Mouse (Mus musculus): ENCODE measurements around the gene Rab11fip4. TPM values are rescaled to one million over a fixed set of nuclear protein-coding genes. Genes with fewer than 3 reads are reported as not detected.
A peak's percentile ranks its signal among the peaks of the same experiment; 100 is the strongest.
"Not testable (repeated sequence)": the region's sequence is repeated elsewhere in the genome, so short reads cannot be mapped to it uniquely, and the experiment has no call there.

Gene Rab11fip4
- polyA plus RNA-seq, 1 experiment from 2014 or later: 7.7 TPM

DNA sequence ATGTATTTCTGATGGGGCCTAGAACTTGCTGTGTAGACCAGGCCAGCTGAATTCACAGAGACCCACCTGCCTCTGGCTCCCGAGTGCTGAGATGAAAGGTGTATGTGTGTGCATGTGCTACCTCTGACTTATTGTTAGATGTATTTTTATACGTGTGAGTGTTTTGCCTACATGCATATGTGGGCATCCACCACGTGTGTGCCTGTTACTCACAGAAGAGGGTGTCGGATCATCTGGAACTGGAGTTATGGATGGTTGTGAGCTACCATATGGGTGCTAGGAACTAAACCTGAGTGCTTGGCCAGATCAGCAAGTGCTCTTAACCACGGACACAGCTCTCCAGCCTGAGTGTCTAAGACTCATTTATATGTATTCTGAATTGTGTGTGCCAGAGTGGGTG is 90.2 kb downstream of the Rab11fip4 start:
- peaks cover 26% of the 10 kb centered on the region for H3K36me3 ChIP-seq
- no peak overlapping the region for H3K4me3 ChIP-seq
- H3K4me2 ChIP-seq: no peak overlapping the region
- 83% methylated on average over 5 of the region's 5 CpGs for WGBS
- no peaks in the 10 kb centered on the region for H3K27me3 ChIP-seq
- ATAC-seq (ENCODE audit: insufficient number of reproducible peaks, insufficient read depth, low FRiP score, low TSS enrichment, low read depth): no peak
- H3K9me3 ChIP-seq: no peaks in the 10 kb centered on the region
- no peak overlapping the region for H3K27ac ChIP-seq
- no peak overlapping the region for H3K9ac ChIP-seq
- peaks cover 8% of the 10 kb centered on the region for H3K4me1 ChIP-seq

DNA sequence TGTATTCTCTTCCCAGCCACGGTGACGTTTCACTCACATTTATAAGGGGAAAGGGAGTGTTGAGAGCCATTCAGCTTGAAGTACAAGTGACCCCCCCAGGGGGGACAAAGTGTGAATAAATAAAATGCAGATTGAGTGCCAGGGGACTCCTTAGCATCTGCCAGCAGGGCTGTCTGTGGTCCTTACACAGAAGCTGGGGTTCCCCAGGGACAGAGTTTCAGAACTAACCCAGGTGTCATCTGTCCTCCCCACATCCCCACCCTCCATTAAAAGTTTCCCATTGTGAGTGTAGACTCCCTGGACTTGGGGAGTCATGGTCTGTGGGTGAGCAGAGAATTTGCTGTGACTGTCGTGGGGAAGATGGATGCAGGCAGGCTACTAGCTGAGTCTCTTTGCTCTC is 90.8 kb downstream of the Rab11fip4 start:
- Histone ChIP-seq H3K4me2 (no peak overlapping the region), H3K9ac (no peak overlapping the region), H3K9me3 (no peaks in the 10 kb centered on the region), H3K36me3 (peaks cover 26% of the 10 kb centered on the region), H3K4me1 (0 out of 2 replicates have a peak, but pooled peaks cover 4% of the 10 kb centered on the region), H3K27me3 (no peaks in the 10 kb centered on the region), H3K27ac (no peak overlapping the region), H3K4me3 (no peak overlapping the region)
- no peak for ATAC-seq (ENCODE audit: insufficient number of reproducible peaks, insufficient read depth, low FRiP score, low TSS enrichment, low read depth)
- WGBS: 71% methylated on average over 3 of the region's 3 CpGs

DNA sequence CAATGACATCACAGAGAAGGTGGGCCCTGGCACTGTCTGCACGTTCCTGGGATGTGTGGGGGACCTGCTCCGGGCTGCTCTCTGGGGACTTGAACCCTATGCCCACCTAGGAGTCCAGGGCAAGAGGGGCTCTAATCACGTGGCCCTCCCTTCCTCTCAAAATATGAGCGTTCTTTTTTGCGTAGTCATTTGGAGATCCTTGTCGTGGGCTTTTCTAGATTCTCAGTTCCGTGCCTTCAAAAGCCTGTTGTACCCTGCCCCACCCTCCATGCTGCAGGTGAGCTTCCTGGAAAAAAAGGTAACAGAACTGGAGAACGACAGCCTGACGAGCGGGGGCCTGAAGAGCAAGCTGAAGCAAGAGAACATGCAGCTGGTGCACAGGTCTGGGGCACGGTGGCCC is 94.1 kb downstream of the Rab11fip4 start:
- Histone ChIP-seq H3K9me3 (no peaks in the 10 kb centered on the region), H3K9ac (no peak overlapping the region), H3K4me3 (no peak overlapping the region), H3K36me3 (peaks cover 42% of the 10 kb centered on the region), H3K27me3 (no peaks in the 10 kb centered on the region), H3K4me1 (no peaks in the 10 kb centered on the region), H3K27ac (no peak overlapping the region), H3K4me2 (no peak overlapping the region)
- ATAC-seq (ENCODE audit: insufficient number of reproducible peaks, insufficient read depth, low FRiP score, low TSS enrichment, low read depth): no peak
- 85% methylated on average over 11 of the region's 11 CpGs for WGBS

DNA sequence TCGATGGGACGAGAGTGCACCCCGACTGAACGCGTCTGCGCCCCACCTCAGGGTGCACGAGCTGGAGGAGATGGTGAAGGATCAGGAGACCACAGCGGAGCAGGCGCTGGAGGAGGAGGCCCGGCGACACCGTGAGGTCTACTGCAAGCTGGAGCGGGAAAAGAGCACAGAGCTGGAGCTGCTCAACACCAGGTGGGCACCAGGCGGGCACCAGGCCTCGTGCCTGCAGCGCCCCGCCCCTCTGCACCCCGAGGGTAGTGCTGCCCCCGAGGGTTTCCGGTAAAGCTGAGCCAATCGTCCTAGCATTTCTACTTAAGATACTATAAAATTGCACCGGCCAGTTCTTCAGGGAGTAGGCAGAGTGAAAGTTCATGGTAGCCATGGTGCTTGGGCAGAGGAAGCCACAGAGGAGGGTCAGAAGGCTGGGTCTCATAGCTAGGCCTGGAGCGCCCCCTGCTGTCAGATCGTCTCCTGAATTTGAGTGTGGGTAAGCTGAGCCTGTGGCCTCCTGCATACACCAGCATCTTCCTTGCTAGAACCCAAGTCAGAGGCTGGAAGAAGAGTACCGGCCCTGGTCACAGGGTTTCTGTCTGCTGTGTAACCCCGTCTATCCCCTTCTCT is 95.6 kb downstream of the Rab11fip4 start:
- Histone ChIP-seq H3K4me3 (no peak overlapping the region), H3K27ac (no peak overlapping the region), H3K36me3 (peaks cover 49% of the 10 kb centered on the region), H3K9ac (no peak overlapping the region), H3K27me3 (no peaks in the 10 kb centered on the region), H3K9me3 (no peaks in the 10 kb centered on the region), H3K4me1 (no peaks in the 10 kb centered on the region), H3K4me2 (no peak overlapping the region)
- ATAC-seq (ENCODE audit: insufficient number of reproducible peaks, insufficient read depth, low FRiP score, low TSS enrichment, low read depth): no peak
- 63% methylated on average over 26 of the region's 26 CpGs for WGBS

DNA sequence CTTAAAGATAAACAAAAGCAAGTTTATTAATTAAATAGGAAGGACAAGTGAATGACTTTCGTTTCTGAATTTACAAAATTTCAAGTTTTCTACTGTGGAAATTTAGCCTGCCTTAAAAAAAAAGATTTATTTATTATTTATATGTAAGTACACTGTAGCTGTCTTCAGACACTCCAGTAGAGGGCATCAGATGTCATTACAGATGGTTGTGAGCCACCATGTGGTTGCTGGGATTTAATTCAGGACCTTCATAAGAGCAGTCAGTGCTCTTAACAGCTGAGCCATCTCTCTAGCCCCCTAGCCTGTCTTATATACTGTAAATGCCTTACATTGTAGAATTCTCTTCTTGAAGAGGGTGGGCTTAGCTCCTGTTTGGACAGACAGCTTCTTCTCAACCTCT is 98.9 kb downstream of the Rab11fip4 start:
- WGBS: 88% methylated on average over 1 of the region's 1 CpGs
- Histone ChIP-seq H3K9ac (no peak overlapping the region), H3K9me3 (no peaks in the 10 kb centered on the region), H3K4me1 (no peaks in the 10 kb centered on the region), H3K27me3 (no peaks in the 10 kb centered on the region), H3K4me3 (no peak overlapping the region), H3K27ac (no peak overlapping the region), H3K36me3 (peaks cover 63% of the 10 kb centered on the region), H3K4me2 (no peak overlapping the region)
- no peak for ATAC-seq (ENCODE audit: insufficient number of reproducible peaks, insufficient read depth, low FRiP score, low TSS enrichment, low read depth)

DNA sequence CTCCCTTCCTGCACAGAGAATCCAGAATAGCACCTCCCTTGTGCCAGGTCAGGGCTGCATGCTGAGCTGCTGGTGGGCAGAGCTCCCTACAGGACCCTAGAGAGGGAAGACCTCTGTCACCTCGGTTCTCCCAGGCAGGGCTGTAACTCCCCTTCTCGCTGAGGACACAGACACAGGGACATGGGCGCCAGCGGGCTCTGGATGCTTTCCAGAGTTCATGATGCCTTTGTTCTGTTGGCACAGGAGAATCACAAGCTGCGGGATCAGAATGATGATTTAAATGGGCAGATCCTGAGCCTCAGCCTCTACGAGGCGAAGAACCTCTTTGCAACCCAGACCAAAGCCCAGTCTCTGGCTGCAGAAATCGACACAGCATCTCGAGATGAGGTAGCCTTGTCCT is 100.5 kb downstream of the Rab11fip4 start:
- Histone ChIP-seq H3K36me3 (peaks cover 58% of the 10 kb centered on the region), H3K9ac (no peak overlapping the region), H3K27ac (no peak overlapping the region), H3K4me3 (no peak overlapping the region), H3K27me3 (no peaks in the 10 kb centered on the region), H3K4me2 (no peak overlapping the region), H3K4me1 (peaks cover 4% of the 10 kb centered on the region), H3K9me3 (no peaks in the 10 kb centered on the region)
- WGBS: 90% methylated on average over 9 of the region's 9 CpGs
- no peak for ATAC-seq (ENCODE audit: insufficient number of reproducible peaks, insufficient read depth, low FRiP score, low TSS enrichment, low read depth)

DNA sequence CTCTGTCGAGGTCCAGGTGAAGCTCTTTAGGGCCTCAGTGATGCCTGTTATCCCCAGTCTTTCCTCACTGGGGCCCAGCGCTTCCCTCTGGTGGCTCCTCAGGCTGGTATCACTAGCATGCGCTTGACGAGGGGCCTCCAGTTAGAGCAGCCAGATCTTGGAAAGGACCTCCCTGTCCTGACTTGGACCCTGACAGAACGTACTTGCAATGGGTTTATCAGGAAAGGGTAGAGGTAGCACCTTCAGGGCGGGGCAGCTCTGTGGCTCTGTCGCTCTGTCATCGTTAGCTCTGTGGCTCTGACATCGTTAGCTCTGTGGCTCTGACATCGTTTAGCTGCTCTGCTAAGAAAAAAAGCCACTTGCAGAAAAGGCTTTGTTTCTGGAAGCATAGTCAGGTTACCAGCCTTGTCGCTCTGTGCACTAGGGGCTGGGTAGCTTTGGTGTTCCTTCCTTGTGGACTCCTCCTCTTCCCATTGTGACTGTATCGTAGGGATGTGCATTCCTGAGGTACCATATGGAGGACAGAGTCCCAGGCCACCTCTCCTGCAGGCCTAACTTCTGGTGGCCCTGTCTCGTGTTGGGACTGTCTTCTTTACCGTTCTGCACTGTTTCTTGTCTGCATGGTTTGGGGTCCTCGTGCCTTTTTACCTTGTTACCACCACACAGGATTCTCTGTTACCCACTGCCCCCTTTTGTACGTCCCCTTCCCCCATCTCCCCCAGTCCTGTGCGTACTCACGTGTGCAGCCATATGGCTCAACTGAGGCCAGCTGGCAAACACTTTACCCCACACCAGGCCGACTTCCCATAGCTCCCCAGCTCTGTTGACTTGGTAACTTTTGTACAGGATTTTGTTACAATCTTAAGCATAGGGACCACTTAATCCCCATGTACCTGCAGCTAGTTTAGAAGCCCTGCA is 105.6 kb downstream of the Rab11fip4 start:
- Histone ChIP-seq H3K36me3 (peaks cover 42% of the 10 kb centered on the region), H3K4me2 (no peak overlapping the region), H3K27me3 (no peaks in the 10 kb centered on the region), H3K9ac (no peak overlapping the region), H3K9me3 (no peaks in the 10 kb centered on the region), H3K4me3 (no peak overlapping the region), H3K4me1 (peaks cover 20% of the 10 kb centered on the region), H3K27ac (peak overlapping the region; percentile 74)
- no peak for ATAC-seq (ENCODE audit: insufficient number of reproducible peaks, insufficient read depth, low FRiP score, low TSS enrichment, low read depth)
- WGBS: 51% methylated on average over 19 of the region's 19 CpGs

DNA sequence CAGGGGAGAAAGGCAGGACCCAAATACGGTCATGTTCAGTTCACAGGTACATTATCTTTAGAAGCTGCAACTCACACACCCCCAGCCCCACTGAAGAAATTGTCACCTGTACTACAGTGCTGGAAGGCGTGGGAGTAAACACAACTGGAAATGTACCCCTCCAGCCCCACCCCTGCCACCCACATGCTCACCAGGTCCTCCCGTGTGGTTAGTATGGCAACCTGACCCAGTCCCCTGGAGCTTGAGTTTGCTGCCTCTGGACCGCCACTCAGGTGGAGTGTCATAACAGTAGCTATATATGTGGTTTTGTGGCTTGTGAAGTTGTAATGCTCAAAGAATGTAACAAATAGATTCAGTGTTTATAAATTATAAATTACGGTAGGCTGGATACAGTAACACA is 107.1 kb downstream of the Rab11fip4 start:
- no peak for ATAC-seq (ENCODE audit: insufficient number of reproducible peaks, insufficient read depth, low FRiP score, low TSS enrichment, low read depth)
- H3K36me3 ChIP-seq: peaks cover 30% of the 10 kb centered on the region
- WGBS: 77% methylated on average over 5 of the region's 5 CpGs
- H3K9me3 ChIP-seq: no peaks in the 10 kb centered on the region
- H3K4me1 ChIP-seq: peaks cover 34% of the 10 kb centered on the region
- no peaks in the 10 kb centered on the region for H3K27me3 ChIP-seq
- H3K4me2 ChIP-seq: no peak overlapping the region
- no peak overlapping the region for H3K4me3 ChIP-seq
- H3K27ac ChIP-seq: peak overlapping the region; percentile 74; the same call in 1 of the 2 replicates
- H3K9ac ChIP-seq: no peak overlapping the region

DNA sequence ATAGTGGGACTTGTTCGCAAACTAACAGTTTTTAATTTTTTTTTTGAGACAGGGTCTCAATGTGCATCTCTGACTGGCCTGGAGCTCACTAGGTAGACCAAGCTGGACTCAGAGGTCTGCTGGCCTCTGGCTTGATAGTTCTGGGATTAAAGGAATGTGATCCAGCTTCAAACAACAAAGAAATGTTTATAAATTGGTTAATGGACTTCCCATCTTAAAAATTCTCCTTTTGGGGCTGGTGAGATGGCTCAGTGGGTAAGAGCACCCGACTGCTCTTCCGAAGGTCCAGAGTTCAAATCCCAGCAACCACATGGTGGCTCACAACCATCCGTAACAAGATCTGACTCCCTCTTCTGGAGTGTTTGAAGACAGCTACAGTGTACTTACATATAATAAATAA is 107.5 kb downstream of the Rab11fip4 start:
- H3K27me3 ChIP-seq; H3K4me3 ChIP-seq; H3K9me3 ChIP-seq; H3K4me2 ChIP-seq; H3K27ac ChIP-seq; H3K9ac ChIP-seq; ATAC-seq (ENCODE audit: insufficient number of reproducible peaks, insufficient read depth, low FRiP score, low TSS enrichment, low read depth): not testable (repeated sequence)
- WGBS: 86% methylated on average over 4 of the region's 4 CpGs
- Histone ChIP-seq H3K36me3 (peaks cover 25% of the 10 kb centered on the region), H3K4me1 (peaks cover 39% of the 10 kb centered on the region)

DNA sequence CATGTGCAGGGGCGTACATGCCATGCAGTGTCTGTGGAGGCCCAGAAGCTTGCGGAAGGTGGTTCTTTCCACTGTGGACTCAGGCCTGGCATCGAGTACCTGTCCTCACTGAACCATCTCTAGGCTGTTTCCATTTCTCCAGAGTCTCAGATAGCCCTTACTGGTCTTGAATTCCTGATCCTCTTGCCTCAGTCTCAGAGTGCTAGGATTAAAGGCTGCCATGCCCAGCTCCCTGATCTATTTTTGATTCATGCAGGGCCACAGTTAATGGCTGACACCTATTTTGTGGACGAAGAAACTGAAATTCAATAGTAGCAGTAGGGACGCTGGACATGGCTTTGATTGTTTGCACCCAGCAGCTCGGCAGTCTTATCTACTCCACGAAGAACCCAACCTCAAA is 110.5 kb downstream of the Rab11fip4 start:
- ATAC-seq (ENCODE audit: insufficient number of reproducible peaks, insufficient read depth, low FRiP score, low TSS enrichment, low read depth): no peak
- WGBS: 82% methylated on average over 7 of the region's 7 CpGs
- peaks cover 17% of the 10 kb centered on the region for H3K36me3 ChIP-seq
- H3K9me3 ChIP-seq: no peaks in the 10 kb centered on the region
- no peaks in the 10 kb centered on the region for H3K27me3 ChIP-seq
- no peak overlapping the region for H3K4me3 ChIP-seq
- peaks cover 46% of the 10 kb centered on the region for H3K4me1 ChIP-seq
- H3K27ac ChIP-seq: no peak overlapping the region
- H3K9ac ChIP-seq: peak overlapping the region; percentile 7; the same call in 1 of the 2 replicates
- no peak overlapping the region for H3K4me2 ChIP-seq

DNA sequence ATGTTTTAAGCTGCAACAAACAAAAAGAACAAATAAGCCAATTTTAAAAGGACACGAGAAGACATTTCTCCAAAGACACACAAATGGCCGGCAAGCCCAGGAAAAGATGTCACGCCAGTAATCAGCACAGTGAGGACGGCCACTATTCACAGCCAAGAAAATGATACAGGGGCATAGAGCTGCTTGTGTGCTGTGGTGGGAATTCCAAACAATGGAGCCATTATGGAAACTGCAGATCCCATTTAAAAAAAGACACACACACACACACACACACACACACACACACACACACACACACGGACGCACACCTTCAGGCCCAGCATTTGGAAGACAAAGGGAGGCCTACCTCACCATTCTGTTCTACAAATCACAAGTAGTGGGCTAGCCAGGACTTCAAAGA is 111.1 kb downstream of the Rab11fip4 start:
- peaks cover 40% of the 10 kb centered on the region for H3K4me1 ChIP-seq
- peaks cover 17% of the 10 kb centered on the region for H3K36me3 ChIP-seq
- no peak for ATAC-seq (ENCODE audit: insufficient number of reproducible peaks, insufficient read depth, low FRiP score, low TSS enrichment, low read depth)
- WGBS: 55% methylated on average over 6 of the region's 6 CpGs
- peak overlapping the region; percentile 65 for H3K4me2 ChIP-seq
- H3K9me3 ChIP-seq: no peaks in the 10 kb centered on the region
- H3K9ac ChIP-seq: 0 out of 2 replicates have a peak overlapping the region, but pooled peaks have one; percentile 55
- no peak overlapping the region for H3K4me3 ChIP-seq
- no peak overlapping the region for H3K27ac ChIP-seq
- H3K27me3 ChIP-seq: no peaks in the 10 kb centered on the region

DNA sequence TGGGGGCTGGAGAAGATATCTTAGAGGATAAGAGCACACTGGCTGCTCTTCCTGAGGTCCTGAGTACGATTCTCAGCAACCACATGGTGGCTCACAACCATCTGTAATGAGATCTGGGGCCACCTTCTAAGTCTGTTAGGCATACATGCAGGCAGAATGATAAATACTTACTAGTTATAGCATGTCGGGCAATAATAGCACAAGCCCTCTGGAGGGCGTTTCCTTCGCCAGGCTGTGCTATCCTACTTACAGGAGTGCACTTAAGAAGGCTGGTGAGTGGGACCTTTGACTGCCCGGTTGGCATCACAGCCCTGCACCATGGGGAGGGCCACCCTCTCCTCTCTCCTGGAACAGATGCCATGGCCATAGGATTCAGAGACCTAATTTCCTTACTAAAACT is 112.4 kb downstream of the Rab11fip4 start:
- peak overlapping the region; percentile 94 for H3K9ac ChIP-seq
- WGBS: 2% methylated on average over 5 of the region's 5 CpGs
- ATAC-seq (ENCODE audit: insufficient number of reproducible peaks, insufficient read depth, low FRiP score, low TSS enrichment, low read depth): no peak

More for the DNA sequence above, 112.4 kb downstream of the Rab11fip4 start:
- H3K4me2 ChIP-seq: peak overlapping the region; percentile 65
- peaks cover 17% of the 10 kb centered on the region for H3K36me3 ChIP-seq
- peaks cover 33% of the 10 kb centered on the region for H3K4me1 ChIP-seq
- peak overlapping the region; percentile 97 for H3K27ac ChIP-seq
- no peaks in the 10 kb centered on the region for H3K27me3 ChIP-seq
- no peaks in the 10 kb centered on the region for H3K9me3 ChIP-seq
- H3K4me3 ChIP-seq: peak overlapping the region; percentile 84
